Comparison of ENCODE assay signal across 19 mouse cellular contexts in genomic region chr19:18641001-18641400, GRCm38 (mm10).
"Had no signal": no experiment of that assay in that cellular context is flagged by ENCODE, and none has a peak within 500 bp of the region (broad histone marks: within the 10 kb centered on the region; RNA-seq: fewer than 3 reads in every experiment).

No protein-coding gene starts in this region.

- H3K27me3 ChIP-seq: limb, embryonic 12.5 days; liver, embryonic 13.5 days had no signal

- H3K9ac ChIP-seq: limb, embryonic 12.5 days; liver, embryonic 13.5 days had no signal

- DNase-seq: kidney, adult 8-10 months; kidney, postnatal 10 days; kidney, postnatal 36 days; layer of hippocampus, postnatal 36 days; liver, embryonic 13.5 days; lung, adult 2 months; lung, postnatal 14 days; lung, postnatal 4 days; midbrain, embryonic 14.5 days; right cerebral cortex, adult 18-20 months; right cerebral cortex, postnatal 14 days; right cerebral cortex, postnatal 4 days; thymus, adult 2 months; thymus, postnatal 14 days; thymus, postnatal 4 days had no signal

- H3K9me3 ChIP-seq: limb, embryonic 12.5 days; liver, embryonic 13.5 days had no signal

- H3K36me3 ChIP-seq: liver, embryonic 13.5 days had no signal

- H3K4me1 ChIP-seq: limb, embryonic 12.5 days had no signal

- H3K27ac ChIP-seq: left cerebral cortex, adult 2 months; limb, embryonic 12.5 days; liver, embryonic 13.5 days; stomach, postnatal 0 days had no signal

- H3K4me2 ChIP-seq: limb, embryonic 12.5 days; liver, embryonic 13.5 days; midbrain, embryonic 11.5 days had no signal

- H3K4me3 ChIP-seq: left cerebral cortex, adult 2 months; limb, embryonic 12.5 days; liver, embryonic 13.5 days had no signal
